Mouse (Mus musculus): Measurements from ENCODE around the gene BC028528. TPM values are rescaled to one million over a fixed set of nuclear protein-coding genes. Genes with fewer than 3 reads are reported as not detected.

Gene BC028528
- polyA plus RNA-seq, 1 experiment: 14.2 TPM

GRCm38 (mm10) chr3:95851317-95851716 is 40.5 kb downstream of the BC028528 start:
- H3K4me1 ChIP-seq (ENCODE audit: control insufficient read depth, insufficient read depth, low read length): no peaks in the 10 kb centered on the region; the same call in 1 of the 2 replicates
- no peak overlapping the region for H3K4me3 ChIP-seq (ENCODE audit: insufficient read depth, low read length)
- no peak for TF ChIP-seq CTCF (IDR thresholded peaks at IDR 0.05; ENCODE audit: extremely low read depth, insufficient read depth, low read length)
- no peak for TF ChIP-seq POLR2A (IDR thresholded peaks at IDR 0.05; ENCODE audit: extremely low read depth, insufficient read depth, low read length)
- H3K27ac ChIP-seq (ENCODE audit: insufficient read depth, low read length): no peak overlapping the region

- Histone ChIP-seq H3K4me1 (ENCODE audit: control insufficient read depth, insufficient read depth, low read length) (no peaks in the 10 kb centered on the region; the same call in 1 of the 2 replicates), H3K27ac (ENCODE audit: insufficient read depth, low read length) (no peak overlapping the region), H3K4me3 (ENCODE audit: insufficient read depth, low read length) (no peak overlapping the region)
- TF ChIP-seq POLR2A (IDR thresholded peaks at IDR 0.05; ENCODE audit: extremely low read depth, insufficient read depth, low read length): no peak
- no peak for TF ChIP-seq CTCF (IDR thresholded peaks at IDR 0.05; ENCODE audit: extremely low read depth, insufficient read depth, low read length)
Measured at GRCm38 (mm10) chr3:95850611-95851010, 41.2 kb downstream of the BC028528 start.

- Histone ChIP-seq H3K4me1 (ENCODE audit: control insufficient read depth, insufficient read depth, low read length) (no peaks in the 10 kb centered on the region), H3K27ac (ENCODE audit: insufficient read depth, low read length) (no peak overlapping the region), H3K4me3 (ENCODE audit: insufficient read depth, low read length) (no peak overlapping the region)
- TF ChIP-seq CTCF (IDR thresholded peaks at IDR 0.05; ENCODE audit: extremely low read depth, insufficient read depth, low read length): no peak
- TF ChIP-seq POLR2A (IDR thresholded peaks at IDR 0.05; ENCODE audit: extremely low read depth, insufficient read depth, low read length): no peak
Measured at GRCm38 (mm10) chr3:95842503-95843214, 49.1 kb downstream of the BC028528 start.

- TF ChIP-seq POLR2A (IDR thresholded peaks at IDR 0.05; ENCODE audit: extremely low read depth, insufficient read depth, low read length) (no peak), CTCF (IDR thresholded peaks at IDR 0.05; ENCODE audit: extremely low read depth, insufficient read depth, low read length) (no peak)
- Histone ChIP-seq H3K4me1 (ENCODE audit: control insufficient read depth, insufficient read depth, low read length) (no peaks in the 10 kb centered on the region), H3K4me3 (ENCODE audit: insufficient read depth, low read length) (no peak overlapping the region), H3K27ac (ENCODE audit: insufficient read depth, low read length) (no peak overlapping the region)
Measured at GRCm38 (mm10) chr3:95839250-95839649, 52.6 kb downstream of the BC028528 start.

Other genes starting within 250 kb of the BC028528 start
- gene Mcl1, start 233.2 kb downstream of the BC028528 start, polyA plus RNA-seq (2012; rRNA removed): 37.7 and 39.5 TPM in 2 replicates
- gene Adamtsl4, start 204.1 kb downstream of the BC028528 start, polyA plus RNA-seq (2012; rRNA removed): 6.0 and 6.4 TPM in 2 replicates
- 15.6 and 15.7 TPM in 2 replicates for gene Ecm1, start 152.4 kb downstream of the BC028528 start, polyA plus RNA-seq (2012; rRNA removed)
- gene Tars2, start 131.8 kb downstream of the BC028528 start, polyA plus RNA-seq (2012; rRNA removed): 38.6 and 39.3 TPM in 2 replicates
- 21.4 and 22.8 TPM in 2 replicates for gene Rprd2, start 73.1 kb downstream of the BC028528 start, polyA plus RNA-seq (2012; rRNA removed)
- 36.0 and 36.9 TPM in 2 replicates for gene Prpf3, start 36.1 kb downstream of the BC028528 start, polyA plus RNA-seq (2012; rRNA removed)
- 250 and 251 TPM in 2 replicates for gene Mrps21, start 20.5 kb downstream of the BC028528 start, polyA plus RNA-seq (2012; rRNA removed)
- 54.7 and 63.6 TPM in 2 replicates for gene Ciart, start 9.8 kb downstream of the BC028528 start, polyA plus RNA-seq (2012; rRNA removed)
- 68.6 and 71.6 TPM in 2 replicates for gene Aph1a, start 2.0 kb upstream of the BC028528 start, polyA plus RNA-seq (2012; rRNA removed)
- gene Car14, start 12.7 kb upstream of the BC028528 start, polyA plus RNA-seq (2012; rRNA removed): 19.9 and 22.3 TPM in 2 replicates
- 69.8 and 85.5 TPM in 2 replicates for gene Anp32e, start 37.2 kb upstream of the BC028528 start, polyA plus RNA-seq (2012; rRNA removed)
- 133 and 134 TPM in 2 replicates for gene Plekho1, start 104.0 kb upstream of the BC028528 start, polyA plus RNA-seq (2012; rRNA removed)
- gene Vps45, start 166.5 kb upstream of the BC028528 start, polyA plus RNA-seq (2012; rRNA removed): 29.9 and 32.1 TPM in 2 replicates
- gene Otud7b, start 212.5 kb upstream of the BC028528 start, polyA plus RNA-seq (2012; rRNA removed): 17.3 and 19.9 TPM in 2 replicates